Mouse (Mus musculus) lung, postnatal 25 days (tissue): Measurements from ENCODE around the gene 2610301B20Rik.

ENCODE experiments used
- DNase-seq: peaks from one replicate; pipeline ENCODE4 v3.0.0; 2022; ENCODE audit warnings: low spot score

Gene 2610301B20Rik

GRCm38 (mm10) chr4:10911417-10911816 lies 37.1 kb downstream of the 2610301B20Rik start:
- peak; percentile 65 for DNase-seq

- no peak for DNase-seq
Observed at GRCm38 (mm10) chr4:10911909-10912478, 37.7 kb downstream of the 2610301B20Rik start.

GRCm38 (mm10) chr4:10912611-10913301 lies 38.5 kb downstream of the 2610301B20Rik start:
- peak; percentile 91 for DNase-seq

GRCm38 (mm10) chr4:10913409-10913808 lies 39.1 kb downstream of the 2610301B20Rik start:
- no peak for DNase-seq

- no peak for DNase-seq
Observed at GRCm38 (mm10) chr4:10914766-10915165, 40.5 kb downstream of the 2610301B20Rik start.

GRCm38 (mm10) chr4:10915271-10915670 lies 41.0 kb downstream of the 2610301B20Rik start:
- no peak for DNase-seq

- DNase-seq = no peak
Observed at GRCm38 (mm10) chr4:10918402-10918801, 44.1 kb downstream of the 2610301B20Rik start.

- no peak for DNase-seq
Observed at GRCm38 (mm10) chr4:10919097-10919496, 44.8 kb downstream of the 2610301B20Rik start.

GRCm38 (mm10) chr4:10919530-10919929 lies 45.2 kb downstream of the 2610301B20Rik start:
- no peak for DNase-seq

GRCm38 (mm10) chr4:10919987-10920386 lies 45.7 kb downstream of the 2610301B20Rik start:
- no peak for DNase-seq

GRCm38 (mm10) chr4:10920622-10921021 lies 46.3 kb downstream of the 2610301B20Rik start:
- DNase-seq = no peak

- DNase-seq = peak; percentile 87
Observed at GRCm38 (mm10) chr4:10923180-10923579, 48.9 kb downstream of the 2610301B20Rik start.

- DNase-seq = no peak
Observed at GRCm38 (mm10) chr4:10924140-10924539, 49.8 kb downstream of the 2610301B20Rik start.

- DNase-seq = no peak
Observed at GRCm38 (mm10) chr4:10924541-10924940, 50.2 kb downstream of the 2610301B20Rik start.

GRCm38 (mm10) chr4:10926416-10926815 lies 52.1 kb downstream of the 2610301B20Rik start:
- no peak for DNase-seq

- no peak for DNase-seq
Observed at GRCm38 (mm10) chr4:10928158-10928557, 53.9 kb downstream of the 2610301B20Rik start.

- no peak for DNase-seq
Observed at GRCm38 (mm10) chr4:10929726-10930125, 55.4 kb downstream of the 2610301B20Rik start.

- DNase-seq = no peak
Observed at GRCm38 (mm10) chr4:10931040-10931439, 56.7 kb downstream of the 2610301B20Rik start.

GRCm38 (mm10) chr4:10932091-10932745 lies 57.9 kb downstream of the 2610301B20Rik start:
- DNase-seq = no peak

- no peak for DNase-seq
Observed at GRCm38 (mm10) chr4:10932782-10933181, 58.5 kb downstream of the 2610301B20Rik start.

- DNase-seq = no peak
Observed at GRCm38 (mm10) chr4:10936766-10937165, 62.5 kb downstream of the 2610301B20Rik start.
